Mouse (Mus musculus): ENCODE data around the gene Dlg1. TPM values are rescaled to one million over a fixed set of nuclear protein-coding genes. Genes with fewer than 3 reads are reported as not detected.
A peak's percentile ranks its signal among the peaks of the same experiment; 100 is the strongest.

Dlg1 gene
- total RNA-seq, 2 experiments from 2014 or later, result 58.7 to 60.8 TPM

GRCm38 (mm10) chr16:31759416-31759815 is 96.2 kb downstream of the Dlg1 start:
- Histone ChIP-seq H3K27ac (peak overlapping the region; percentile 51), H3K4me3 (no peak overlapping the region)
- no peak for TF ChIP-seq CTCF (IDR thresholded peaks at IDR 0.05)
- peak; percentile 16 for DNase-seq
- intact Hi-C loops (cut with DNase I), result no loop called here

DNA sequence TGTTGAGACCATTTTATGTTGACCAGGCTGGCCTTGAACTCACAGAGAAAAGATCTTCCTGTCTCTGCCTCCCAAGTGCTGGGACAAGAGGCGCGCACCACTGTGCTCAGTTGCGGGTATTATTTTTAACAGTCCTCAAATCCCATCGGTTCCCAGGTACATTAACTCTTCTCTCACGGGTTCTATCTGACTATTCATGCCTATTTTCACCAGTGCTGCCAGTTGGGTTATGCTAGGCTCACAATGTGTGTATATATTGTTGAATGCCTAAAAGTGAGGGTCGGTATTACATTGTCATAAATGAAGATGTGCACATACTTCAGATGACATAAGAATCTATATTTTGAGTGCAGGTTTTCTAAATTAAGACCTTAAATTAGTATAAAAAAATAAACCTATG is 103.1 kb downstream of the Dlg1 start:
- Histone ChIP-seq H3K27ac (no peak overlapping the region), H3K4me3 (no peak overlapping the region)
- intact Hi-C loops (cut with DNase I), result no loop called here
- TF ChIP-seq CTCF (IDR thresholded peaks at IDR 0.05), result no peak
- DNase-seq, result no peak

DNA sequence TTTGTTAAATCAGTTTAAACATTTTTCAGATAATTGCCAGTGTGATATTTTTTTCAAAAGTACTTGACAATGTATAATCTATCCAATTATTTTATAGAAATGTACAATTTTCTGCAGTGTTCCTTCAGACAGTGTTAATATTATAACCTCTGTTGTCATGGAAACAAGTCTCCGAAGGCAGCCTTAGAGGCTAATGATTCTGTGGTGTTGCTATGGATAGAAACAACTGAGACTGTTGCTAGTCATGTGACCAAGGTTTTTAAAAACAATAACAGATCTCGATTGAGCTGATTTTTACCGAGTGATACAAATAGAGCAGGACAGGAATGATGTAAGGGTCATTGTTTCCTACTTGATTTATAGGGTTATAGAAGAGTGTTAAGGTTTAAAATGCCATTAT is 103.5 kb downstream of the Dlg1 start:
- no peak for TF ChIP-seq CTCF (IDR thresholded peaks at IDR 0.05)
- intact Hi-C loops (cut with DNase I), result no loop called here
- H3K27ac ChIP-seq, result no peak overlapping the region
- DNase-seq, result no peak
- H3K4me3 ChIP-seq, result no peak overlapping the region

DNA sequence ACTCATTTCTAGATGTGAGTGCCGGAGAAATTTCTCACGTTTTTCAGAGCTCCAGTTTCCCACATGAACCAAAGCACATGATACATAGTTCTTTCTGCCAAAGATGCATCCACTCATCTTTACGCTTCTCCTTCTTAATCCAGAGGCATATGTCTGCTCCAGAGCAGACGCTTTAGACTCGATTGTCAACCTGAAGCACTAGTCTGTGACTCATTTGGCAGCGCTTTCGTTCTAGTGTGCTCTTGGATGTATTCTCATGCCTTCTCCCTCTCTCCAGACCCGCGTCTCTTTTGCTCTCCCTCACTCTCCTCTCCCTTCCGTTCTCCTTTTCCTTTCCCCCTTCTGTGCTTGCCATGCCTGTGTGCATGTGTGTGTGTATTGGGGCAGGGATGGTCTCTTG is 112.7 kb downstream of the Dlg1 start:
- TF ChIP-seq CTCF (IDR thresholded peaks at IDR 0.05), result no peak
- intact Hi-C loops (cut with DNase I), result no loop called here
- DNase-seq, result no peak

GRCm38 (mm10) chr16:31781015-31781414 is 117.8 kb downstream of the Dlg1 start:
- intact Hi-C loops (cut with DNase I), result no loop called here
- no peak for TF ChIP-seq CTCF (IDR thresholded peaks at IDR 0.05)
- Histone ChIP-seq H3K4me3 (no peak overlapping the region), H3K27ac (no peak overlapping the region)
- no peak for DNase-seq

More for the DNA sequence above, 112.7 kb downstream of the Dlg1 start:
- no peak overlapping the region for H3K27ac ChIP-seq
- H3K4me3 ChIP-seq, result no peak overlapping the region

DNA sequence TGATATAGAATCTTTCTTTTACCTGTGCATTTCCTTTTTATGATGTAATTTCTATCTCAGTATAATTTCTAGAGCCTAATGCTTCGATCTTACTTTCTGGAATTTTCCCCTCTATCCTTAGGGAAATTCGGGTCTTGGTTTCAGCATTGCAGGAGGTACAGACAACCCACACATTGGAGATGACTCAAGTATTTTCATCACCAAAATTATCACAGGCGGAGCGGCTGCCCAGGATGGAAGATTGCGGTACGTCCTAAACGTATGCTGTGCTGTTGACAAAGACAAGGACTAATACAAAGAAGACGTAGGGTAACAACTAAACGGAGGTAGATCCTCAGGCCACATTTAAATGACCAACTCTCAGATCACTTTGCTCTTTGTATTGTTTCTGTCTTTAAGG is 126.8 kb downstream of the Dlg1 start:
- H3K27ac ChIP-seq, result no peak overlapping the region
- DNase-seq, result no peak
- no peak for TF ChIP-seq CTCF (IDR thresholded peaks at IDR 0.05)
- H3K4me3 ChIP-seq, result no peak overlapping the region
- intact Hi-C loops (cut with DNase I), result no loop called here

DNA sequence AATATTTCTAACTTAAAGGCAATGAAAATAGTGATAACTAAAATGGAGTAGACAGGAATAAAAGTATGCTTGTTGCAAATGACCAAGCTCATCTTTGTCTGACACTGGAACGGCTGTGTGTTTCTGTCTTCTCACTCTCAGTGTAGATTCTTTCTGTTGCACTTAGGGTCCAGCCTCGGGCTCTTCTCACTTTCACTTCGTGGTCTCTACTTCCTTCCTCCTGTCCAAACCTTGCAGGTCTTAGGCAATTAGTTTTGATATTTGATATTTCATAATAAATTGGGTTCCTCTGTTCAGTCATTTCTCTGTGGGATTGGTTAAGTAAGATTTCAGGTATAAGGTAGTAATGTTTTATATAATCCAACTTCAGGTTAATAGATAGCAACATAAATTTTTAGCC is 140.4 kb downstream of the Dlg1 start:
- intact Hi-C loops (cut with DNase I), result no loop called here
- no peak overlapping the region for H3K27ac ChIP-seq
- DNase-seq, result no peak
- no peak overlapping the region for H3K4me3 ChIP-seq
- no peak for TF ChIP-seq CTCF (IDR thresholded peaks at IDR 0.05)

- intact Hi-C loops (cut with DNase I), result no loop called here
- no peak for DNase-seq
- no peak overlapping the region for H3K4me3 ChIP-seq
- no peak for TF ChIP-seq CTCF (IDR thresholded peaks at IDR 0.05)
- no peak overlapping the region for H3K27ac ChIP-seq
Measured at GRCm38 (mm10) chr16:31826049-31826448, 162.8 kb downstream of the Dlg1 start.

DNA sequence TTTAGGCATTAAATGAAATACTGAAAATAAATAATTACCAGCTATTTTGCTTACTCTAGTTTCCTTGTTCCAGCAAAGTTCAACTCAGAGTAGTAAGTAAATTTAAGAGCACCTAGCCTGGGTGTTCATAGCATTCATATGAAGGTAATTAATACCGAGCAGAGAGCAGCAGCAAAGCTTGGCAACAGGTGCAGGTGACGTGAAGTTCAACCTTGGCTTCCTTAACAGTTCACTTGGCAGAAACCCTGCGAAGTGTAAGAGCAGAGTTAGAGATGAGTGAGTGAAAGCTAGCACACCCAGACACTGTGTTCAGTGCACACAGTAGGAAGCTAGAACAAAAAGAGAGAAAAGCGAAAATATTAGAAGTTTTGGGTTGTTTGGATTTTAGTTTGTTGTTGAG is 167.5 kb downstream of the Dlg1 start:
- peak; percentile 67 for DNase-seq
- Histone ChIP-seq H3K4me3 (no peak overlapping the region), H3K27ac (peak overlapping the region; percentile 73)
- intact Hi-C loops (cut with DNase I), result no loop called here
- TF ChIP-seq CTCF (IDR thresholded peaks at IDR 0.05), result no peak

- H3K27ac ChIP-seq, result no peak overlapping the region
Measured at GRCm38 (mm10) chr16:31832630-31833422, 169.6 kb downstream of the Dlg1 start.

DNA sequence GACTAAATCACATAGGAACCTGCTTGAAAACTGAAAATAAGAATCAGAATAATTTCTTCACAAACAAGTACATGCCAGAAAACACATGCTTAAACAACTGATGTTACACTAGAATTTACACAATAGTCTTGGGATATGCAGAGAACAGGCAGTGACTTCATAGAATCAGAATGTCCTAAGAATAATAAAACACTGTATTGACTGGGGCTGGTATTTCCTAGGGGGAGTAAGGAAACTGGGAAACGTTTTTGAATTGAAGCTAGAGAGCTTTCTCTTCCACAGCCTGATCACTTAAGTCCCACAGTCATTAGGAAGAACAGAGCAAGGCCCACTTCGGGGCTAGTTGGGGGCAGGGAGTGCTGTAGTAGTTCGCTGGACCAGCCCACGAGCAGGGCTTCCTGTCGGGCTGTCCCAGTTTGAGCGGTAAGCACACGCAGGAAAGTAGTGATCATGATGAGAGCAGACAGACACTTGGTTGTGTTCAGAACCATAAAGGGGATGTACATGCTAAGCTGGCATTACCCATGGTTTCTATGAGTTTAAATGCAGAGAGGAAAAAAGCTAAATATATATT is 170.9 kb downstream of the Dlg1 start:
- no peak for TF ChIP-seq CTCF (IDR thresholded peaks at IDR 0.05)
- 0 out of 2 replicates have a peak overlapping the region, but pooled peaks have one; percentile 3 for H3K4me3 ChIP-seq
- intact Hi-C loops (cut with DNase I), result no loop called here
- DNase-seq, result no peak
- H3K27ac ChIP-seq, result peak overlapping the region; percentile 63

More at GRCm38 (mm10) chr16:31832630-31833422, 169.6 kb downstream of the Dlg1 start:
- no peak for DNase-seq
- intact Hi-C loops (cut with DNase I), result no loop called here
- no peak for TF ChIP-seq CTCF (IDR thresholded peaks at IDR 0.05)
- no peak overlapping the region for H3K4me3 ChIP-seq

GRCm38 (mm10) chr16:31834662-31835318 is 171.5 kb downstream of the Dlg1 start:
- H3K27ac ChIP-seq, result peak overlapping the region; percentile 63
- no peak for DNase-seq
- no peak overlapping the region for H3K4me3 ChIP-seq
- no peak for TF ChIP-seq CTCF (IDR thresholded peaks at IDR 0.05)
- intact Hi-C loops (cut with DNase I), result no loop called here

GRCm38 (mm10) chr16:31837362-31837761 is 174.1 kb downstream of the Dlg1 start:
- no peak for DNase-seq
- Histone ChIP-seq H3K4me3 (no peak overlapping the region), H3K27ac (no peak overlapping the region)
- intact Hi-C loops (cut with DNase I), result no loop called here
- TF ChIP-seq CTCF (IDR thresholded peaks at IDR 0.05), result no peak
